Mouse (Mus musculus) neural tube, embryonic 10.5 days (tissue): ENCODE measurements around the gene Aftph.
"Not testable (repeated sequence)": the region's sequence is repeated elsewhere in the genome, so short reads cannot be mapped to it uniquely, and the experiment has no call there.

ENCODE experiments used
- DNase-seq: peaks from one replicate; pipeline ENCODE4 v3.0.0-alpha.2; 2017; ENCODE audit warnings: low spot score; ENCODE audit errors: extremely low spot score

Gene Aftph

DNA sequence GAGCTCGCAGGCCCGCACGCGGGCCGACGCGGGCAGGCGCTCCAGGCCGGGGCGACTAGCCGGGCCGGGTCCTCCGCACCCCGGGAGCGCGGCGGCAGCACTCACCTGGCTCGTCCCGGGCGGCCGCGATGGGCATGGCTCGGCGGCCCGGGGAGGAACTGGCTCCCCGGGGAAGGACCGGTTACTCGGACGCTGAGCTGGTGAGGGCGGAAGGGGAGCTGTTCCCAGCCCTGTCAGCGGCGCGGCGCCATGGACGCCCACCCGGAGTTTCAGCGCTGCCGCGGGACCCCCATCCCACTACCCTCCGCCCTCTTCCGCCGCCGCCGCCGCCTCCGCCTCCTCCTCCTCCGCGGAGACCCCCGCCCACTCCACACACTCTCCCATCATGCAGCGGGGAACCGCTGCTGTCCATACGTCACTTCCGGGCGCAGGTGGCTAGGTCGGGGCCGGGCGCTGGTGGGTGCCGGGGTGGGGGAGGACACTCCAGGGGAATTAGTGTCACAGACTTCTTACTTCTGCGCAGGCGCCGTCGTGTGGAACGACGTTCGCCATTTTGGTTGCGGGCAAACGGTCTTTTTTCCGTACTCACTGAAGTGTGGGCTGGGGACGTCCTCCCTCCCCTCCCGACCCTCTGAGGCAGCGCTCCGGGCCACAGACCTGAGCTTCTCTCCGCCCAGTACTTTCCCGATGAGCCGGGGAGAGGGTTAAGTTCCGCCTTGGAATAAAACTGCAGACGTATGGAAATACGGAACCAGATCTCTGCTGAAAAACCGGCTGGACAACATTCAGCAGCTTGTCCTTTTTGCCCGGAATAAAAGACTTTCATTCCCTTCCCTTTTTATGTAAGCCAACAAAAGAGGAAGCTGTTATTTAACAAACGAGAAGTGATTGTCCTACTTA is at the start of gene Aftph:
Aftph (minus strand) TSS at position 389 of the 900 bp plus-strand sequence.
- peak; percentile 100 for DNase-seq

DNA sequence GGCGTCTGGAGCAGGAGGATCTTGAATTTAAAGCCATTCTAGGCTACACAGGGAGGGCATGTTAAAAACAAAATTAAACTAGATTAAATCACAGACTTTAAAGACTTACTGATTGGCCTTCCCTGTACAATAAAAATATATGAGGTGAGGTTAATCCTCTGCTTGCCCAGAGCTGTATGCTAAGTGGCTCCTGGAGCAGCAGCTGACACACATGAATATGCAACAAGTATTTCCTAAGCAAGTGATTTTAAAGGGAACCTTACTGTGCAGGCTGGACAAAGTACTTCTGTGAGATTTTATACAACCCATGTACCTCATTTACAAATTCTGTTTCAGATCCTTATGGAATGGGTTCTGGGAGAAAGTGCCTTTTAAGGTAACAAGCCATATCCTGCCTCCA is 47.6 kb upstream of the Aftph start:
- DNase-seq: no peak

DNA sequence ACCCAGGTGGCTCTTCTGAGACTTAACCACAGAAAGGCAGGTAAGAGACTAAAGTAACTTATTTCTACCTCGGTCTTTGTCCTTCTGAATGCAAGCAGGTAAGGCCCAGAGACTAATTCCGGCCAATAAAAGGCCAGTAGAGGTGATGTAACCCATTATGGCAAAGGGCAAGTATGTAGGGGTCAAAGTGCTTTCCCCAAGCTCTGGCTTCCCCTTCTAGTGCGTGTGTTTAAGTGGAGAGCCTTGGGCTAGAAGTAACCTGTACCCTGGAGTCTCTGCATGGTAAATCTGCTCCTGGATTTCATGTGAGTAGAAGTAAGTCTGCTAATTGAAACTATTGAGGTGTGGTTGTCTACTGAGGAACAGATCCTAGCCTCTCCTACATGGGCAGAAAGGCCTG is 46.7 kb upstream of the Aftph start:
- no peak for DNase-seq

DNA sequence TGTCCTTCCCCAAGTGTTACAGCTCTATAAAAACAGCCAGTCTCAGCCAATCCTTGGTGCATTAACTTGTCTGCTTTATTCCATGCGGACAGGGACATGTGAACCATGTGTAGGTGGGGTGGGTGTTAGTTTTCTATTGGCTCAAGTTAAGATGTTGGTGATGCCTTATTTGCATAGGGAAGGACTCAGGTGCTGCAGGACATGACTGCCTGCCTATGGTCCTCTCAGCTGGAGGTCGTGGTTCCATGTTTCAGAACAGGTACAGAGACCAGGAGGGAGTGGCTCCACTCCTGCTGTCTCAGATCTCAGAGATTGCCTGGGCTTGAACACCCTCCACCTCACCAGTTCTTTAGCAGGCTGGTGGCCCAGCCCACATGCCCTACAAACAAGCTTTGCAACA is 44.8 kb upstream of the Aftph start:
- no peak for DNase-seq

DNA sequence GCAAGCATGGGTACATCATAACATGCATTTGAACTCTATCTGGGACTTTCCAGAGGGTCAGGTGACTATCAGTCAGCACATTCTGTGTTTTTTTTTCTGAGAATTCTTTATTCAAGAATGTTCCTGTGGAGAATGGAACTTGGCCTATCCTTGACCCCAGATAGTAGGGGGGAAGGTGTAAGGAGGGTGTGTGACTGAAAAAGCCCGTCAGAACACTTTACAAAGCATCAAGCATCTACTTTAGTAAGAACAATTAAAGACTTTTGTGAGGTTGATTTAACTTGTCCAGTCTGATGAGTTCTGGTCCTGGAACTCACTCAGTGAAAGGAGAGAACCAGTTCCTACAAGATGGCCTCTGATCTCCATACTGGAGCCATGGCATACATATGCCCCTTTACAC is 43.8 kb upstream of the Aftph start:
- DNase-seq: no peak

DNA sequence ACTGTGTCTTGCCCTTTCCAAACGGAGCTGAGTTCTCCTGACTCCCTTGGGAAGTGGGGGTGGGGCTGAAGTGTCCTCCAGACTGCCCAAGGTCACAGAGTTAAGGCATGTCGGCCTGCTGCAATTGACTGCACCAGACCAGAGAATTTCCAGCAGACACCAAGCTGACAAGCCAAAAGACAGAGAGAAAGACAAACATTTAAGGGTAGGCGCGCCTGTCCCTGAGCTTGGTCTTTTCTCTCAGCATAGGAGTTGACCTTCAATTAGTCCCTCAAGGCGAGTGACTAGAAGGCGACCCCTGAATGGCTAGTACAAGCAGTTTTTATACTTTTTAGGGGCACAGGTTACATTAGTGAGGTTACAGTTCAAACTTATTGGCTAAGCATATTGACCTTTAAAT is 43.4 kb upstream of the Aftph start:
- DNase-seq: no peak

DNA sequence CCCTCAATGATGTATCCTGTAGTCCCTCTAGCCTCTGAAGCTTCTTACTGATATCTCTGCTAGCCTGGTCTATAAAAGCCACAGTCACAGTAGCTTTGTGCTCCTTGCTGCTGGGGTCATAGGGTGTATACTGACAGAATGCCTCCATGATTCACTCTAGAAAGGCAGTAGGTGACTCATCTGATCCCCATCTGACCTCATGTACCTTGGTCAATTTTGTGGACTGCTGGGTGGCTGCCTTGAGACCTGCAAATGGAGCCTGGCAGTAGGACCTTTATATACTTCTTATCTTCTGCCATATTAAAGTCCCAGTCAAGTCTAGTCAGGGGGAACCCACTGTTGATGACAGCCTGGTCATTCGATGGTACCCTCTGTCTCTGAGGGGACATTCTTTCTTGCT is 42.1 kb upstream of the Aftph start:
- DNase-seq: no peak

DNA sequence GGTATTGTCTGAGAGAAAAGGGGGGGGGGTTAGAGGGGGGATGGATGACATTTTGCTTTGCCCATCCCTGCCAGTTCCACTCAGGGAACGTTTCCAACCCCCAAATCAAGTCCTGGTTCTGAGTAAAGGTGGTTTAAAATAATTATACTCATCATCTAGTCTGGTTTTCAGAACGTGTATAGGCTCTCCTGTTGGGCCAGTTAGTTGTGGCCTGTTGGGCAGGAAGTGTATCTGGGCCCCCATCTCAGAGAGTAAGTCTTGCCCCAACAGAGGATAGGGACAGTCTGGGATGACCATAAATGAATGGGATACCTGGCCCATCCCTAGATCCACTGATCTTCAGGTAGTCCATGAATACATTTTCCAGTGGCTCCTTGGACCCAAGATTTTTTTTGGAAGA is 41.2 kb upstream of the Aftph start:
- DNase-seq: no peak

DNA sequence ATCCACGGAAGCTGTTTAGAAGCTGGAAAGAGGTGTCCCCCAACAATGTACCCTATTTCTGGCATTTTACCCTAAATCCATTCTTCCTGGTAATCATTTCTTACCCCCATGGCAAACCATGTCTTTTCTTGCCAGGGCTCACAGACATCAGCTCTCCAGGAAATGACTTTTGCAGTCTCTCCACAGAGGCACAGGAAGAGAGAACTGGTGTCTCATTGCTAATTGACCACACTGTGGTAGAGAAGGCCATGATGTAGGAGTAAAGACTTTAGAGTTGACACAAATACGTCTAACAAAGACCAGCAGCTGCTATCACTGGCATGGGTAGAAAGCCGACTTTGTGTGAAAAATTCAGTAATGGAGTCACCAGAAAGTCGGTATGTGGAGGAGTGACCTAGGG is 38.9 kb upstream of the Aftph start:
- no peak for DNase-seq

DNA sequence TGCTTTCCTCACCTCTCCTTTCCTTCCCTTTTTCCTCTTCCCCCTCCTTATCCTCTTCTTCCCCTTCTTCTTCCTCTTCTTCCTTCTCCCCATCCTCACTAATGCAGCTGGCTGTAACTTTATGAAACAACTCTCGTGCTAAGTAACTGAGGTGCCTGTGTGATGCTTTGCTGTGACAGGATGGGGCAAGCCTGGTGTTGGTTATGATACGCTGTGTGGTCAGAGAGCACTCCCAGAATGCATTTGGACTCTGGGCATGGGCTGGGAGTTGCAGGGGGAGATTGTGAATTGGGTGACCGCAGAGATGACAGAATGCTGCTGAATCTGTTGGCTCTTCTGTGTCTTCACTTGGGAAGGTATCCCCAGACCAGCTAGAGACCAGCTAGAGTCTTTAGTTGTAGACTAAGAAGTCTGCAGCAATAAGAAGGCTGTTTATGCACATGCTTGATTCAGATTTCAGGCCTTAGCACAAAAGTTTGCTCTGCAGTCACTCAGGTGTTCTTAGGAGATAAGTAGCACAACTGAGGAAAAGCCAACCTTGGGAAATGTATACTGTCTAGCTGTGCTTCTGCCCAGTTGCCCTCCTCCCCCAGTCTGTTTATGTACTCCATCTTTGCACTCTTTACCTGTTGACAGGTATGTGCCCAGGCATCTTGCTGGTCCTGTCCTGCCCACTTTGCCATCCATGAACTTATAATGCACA is 37.6 kb upstream of the Aftph start:
- no peak for DNase-seq

DNA sequence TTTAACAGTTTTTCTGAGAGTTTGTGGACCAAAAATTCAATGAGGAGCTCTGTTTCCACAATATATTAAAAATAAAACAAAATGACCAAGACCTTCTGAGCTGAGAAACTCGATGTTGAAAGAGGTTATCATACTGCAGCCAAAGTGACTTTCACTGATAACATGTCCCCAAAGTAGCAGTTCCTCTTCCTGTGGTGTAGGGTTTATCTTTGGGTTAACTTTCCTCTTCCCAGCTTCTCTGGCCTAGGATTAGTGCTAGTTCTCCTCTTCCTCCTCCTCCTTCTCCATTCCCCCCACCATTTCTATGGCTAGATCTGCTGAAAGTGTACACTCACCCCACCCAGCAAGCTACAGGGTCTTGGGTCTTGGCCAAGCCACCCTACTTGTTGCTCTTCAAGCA is 36.9 kb upstream of the Aftph start:
- no peak for DNase-seq

DNA sequence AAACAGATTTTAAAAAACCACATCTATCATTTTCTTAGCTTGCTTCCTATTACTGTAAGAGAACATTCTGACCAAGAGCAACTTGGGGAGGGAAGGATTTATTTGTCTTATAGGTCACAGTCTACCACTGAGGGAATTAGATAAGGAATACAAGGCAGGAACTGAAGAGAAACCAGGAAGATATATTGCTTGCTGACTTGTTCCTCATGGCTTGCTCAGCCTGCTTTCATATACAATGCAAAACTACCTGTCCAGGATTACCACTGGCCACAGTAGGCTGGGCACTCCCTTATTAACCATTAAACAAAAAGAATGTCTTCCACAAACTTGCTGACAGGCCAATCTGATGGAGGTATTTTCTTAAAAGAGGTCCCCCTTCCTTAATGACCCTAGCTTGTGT is 35.3 kb upstream of the Aftph start:
- no peak for DNase-seq

DNA sequence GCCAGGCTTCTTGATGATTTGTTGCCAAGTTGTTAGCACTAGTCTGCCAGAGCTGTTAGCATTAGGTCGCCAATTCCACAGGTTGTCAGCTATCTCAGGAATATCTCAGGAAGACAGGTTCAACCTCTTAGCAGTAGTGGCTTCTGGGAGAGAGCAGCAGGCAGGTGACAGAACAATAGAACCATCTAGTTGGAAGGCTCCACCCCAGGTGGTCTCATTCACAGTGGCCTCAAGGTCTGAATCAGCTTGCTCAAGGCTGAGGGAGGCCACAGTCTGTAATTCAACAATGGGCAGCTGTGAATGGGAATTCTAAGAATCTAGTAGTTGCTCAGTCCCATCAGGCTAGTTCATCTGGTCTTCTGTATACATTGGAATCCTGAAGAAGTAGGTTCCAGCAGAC is 31.3 kb upstream of the Aftph start:
- DNase-seq: no peak

DNA sequence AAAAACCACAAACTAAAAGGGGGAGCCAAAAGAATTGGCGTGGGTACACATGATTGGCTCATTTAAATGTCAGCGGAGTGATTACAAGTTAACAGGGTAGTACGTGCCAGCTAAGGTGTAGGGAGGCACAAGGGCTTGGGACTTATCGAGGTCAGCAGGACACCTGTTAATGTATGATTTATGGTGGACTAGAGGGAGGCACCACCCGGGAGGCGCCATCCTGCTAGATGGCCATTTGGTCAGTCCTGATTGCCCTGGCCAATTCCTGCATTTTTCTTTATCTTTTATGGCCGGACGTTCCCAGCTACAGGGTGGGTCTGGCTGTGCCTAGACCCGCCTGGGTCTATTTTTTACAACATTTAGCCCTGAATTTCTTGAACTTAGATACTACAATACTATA is 30.4 kb upstream of the Aftph start:
- not testable (repeated sequence) for DNase-seq

DNA sequence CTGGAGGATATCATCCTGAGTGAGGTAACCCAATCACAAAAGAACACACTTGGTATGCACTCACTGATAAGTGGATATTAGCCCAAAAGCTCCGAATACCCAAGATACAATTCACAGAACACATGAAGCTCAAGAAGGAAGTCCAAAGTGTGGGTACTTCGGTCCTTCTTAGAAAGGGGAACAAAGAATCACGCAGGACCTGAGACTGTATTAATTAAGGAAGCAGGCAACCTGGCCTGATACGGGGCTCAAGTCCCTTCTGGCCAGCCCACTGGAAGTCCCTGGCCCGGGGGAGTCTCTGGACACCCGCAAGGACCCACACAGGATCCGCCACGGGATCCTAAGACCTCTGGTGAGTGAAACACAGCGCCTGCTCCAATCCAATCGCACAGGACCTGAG is 20.6 kb upstream of the Aftph start:
- not testable (repeated sequence) for DNase-seq

DNA sequence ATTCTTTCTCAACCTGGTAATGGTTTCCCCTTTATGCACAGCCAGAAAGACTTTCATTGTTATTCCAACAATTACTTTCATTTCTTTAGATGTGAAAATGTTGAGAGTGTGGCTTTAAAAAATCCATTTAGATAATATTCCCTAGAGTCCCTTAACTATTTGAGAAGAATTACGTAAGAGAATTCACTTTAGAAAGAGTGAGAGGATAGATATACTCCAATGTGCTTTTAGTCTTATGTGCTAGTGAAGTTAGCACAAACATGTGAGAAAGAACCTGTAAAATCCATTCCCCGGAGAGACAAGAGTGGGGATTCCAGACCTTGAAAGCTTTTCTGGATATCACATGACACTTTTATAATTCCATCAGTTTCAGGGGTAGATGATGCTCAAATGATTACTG is 9.2 kb upstream of the Aftph start:
- DNase-seq: no peak

DNA sequence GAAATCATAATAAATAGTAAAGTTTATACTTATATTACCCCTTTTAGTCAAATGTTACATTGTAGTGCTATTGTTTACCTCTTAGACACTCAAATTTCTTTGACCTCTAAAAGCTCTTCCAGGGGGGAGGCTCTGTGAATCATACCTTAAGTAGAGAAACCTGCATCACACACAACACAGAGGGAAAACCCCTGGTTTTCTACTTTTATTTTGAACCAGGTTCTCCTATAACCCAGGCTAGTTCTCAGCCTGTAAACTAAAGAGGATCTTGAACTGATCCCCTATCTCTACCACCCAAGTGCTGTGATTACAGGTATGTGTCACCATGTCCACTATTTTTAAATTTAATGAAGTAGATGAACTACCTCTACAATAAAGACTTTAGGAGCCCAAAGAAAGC is 2.0 kb upstream of the Aftph start:
- DNase-seq: no peak

DNA sequence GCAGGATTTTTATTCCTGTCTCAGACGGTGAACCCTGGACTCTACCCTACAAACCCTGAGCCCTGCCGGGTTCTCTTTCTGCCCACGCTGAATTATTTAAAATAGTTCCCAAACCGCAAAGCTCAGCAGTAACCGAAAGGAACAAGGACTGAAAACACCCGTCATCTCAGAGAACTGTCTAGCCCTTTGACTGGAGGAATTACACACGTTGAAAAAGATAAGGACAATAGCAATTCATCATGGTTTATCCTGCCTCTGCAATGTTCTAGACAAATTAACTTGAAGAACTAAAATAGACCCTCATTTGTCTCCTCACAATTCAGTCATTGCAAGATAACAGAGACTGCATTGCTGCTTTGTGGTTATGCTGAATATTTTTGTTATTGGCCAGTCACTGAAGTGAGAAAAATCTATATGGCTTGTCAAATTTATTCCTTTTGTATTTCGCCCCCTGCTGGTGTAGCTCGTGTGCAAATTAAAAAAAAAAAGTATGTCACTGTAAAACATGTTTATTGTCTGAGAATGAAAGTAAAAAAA is 1.0 kb upstream of the Aftph start:
- peak; percentile 37 for DNase-seq

DNA sequence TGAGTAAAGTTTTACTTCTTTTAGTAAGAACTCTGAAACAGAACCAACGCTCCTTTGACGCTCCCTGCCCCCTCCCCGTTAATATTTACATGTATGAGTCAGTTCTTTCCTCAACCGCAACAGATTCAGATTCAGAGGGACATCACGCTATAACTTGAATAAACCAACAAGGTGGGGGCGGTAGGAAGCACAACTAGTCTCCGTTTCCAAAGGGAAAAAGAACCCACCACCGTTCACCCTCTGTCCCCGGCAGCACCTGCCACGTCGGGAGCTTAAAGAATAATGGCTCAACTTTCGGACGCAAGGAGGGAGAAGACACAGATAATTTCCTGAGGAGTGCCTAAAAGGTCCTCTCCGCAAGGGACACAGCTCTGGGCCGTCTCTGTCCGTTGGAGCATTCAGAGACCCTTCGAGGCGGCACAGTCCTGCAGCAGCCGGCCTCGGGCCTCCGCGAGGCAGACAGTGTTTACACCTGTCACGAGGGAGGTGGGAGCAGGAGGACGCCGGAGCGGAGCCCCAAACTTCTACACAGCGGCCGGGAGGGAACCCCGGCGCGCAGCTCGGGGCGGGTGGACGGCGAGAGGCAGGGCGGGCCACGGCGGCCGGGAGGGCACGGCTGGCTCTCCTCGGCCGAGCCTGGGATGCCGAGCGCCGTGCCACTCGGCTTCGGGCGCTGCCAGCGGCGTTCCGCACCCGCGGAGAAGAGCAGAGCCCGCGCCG is 748 bp downstream of the Aftph start:
- peak; percentile 61 for DNase-seq

DNA sequence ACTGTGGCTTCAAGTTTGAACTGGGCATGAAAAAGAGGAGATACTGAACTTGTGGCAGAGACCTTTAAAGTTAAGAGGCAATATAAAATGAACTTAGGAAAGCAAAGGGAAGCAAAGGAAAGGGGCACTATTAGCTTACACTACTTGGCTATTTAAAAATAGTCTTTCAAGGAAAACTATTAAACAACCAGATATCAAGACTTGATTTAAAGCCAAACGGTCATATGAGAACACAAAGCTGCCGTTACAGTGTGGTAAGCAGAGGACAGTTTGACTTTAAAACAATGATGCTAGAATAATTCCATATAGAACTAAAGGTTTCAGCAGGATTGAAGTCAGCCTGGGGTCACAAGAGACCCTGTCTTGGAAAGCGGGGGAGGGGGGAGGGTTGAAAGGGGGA is 7.3 kb downstream of the Aftph start:
- DNase-seq: no peak

DNA sequence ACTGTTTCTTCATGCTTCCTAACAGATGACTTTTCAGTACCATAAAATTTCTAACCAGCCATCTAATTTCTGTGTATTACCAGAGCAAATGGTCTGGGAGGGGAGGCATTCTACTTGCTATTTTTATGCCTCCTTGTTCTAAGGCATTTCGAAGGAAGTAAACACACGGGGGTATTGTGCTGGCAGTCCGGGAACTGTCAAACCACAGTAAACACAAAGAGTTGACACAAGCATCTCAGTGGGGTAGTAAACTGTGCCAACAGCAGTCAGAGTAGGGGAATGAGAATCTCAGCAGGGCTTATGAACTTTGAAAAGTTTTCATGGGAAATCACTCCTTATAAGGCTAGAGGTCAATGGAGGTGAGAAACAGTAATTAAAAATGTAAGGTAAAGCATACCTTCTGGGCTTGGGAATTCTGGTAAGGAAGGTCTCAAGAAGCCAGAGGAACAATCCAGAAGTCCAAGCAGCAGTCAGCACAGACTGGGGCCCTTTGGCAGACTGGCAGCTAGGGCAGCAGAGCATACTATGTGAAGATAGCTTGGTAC is 7.8 kb downstream of the Aftph start:
- no peak for DNase-seq

DNA sequence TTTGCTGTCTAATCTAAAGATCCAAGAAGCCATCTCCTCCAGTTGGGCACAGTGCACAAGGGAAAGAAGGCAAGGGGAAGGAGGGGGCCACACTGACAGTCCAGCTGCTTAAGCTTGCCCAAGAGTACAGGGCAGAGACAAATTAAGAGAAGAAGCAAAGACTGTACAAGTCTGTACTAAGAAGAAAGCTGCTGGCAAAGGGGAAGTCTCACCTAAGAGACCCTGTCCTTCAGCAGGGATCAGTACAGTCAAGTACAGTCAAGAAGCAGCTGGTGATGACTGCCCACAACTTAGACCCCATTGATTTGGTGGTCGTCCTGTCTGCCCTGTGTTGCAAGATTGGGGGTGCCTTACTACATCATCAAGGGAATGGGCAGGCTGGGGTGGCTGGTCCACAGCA is 12.0 kb downstream of the Aftph start:
- DNase-seq: no peak
